Mouse (Mus musculus): Measurements from ENCODE around the gene Wnk4.
A peak's percentile ranks its signal among the peaks of the same experiment; 100 is the strongest.

Wnk4 gene

GRCm38 (mm10) chr11:101316501-101316917 is 56.1 kb downstream of the Wnk4 start:
- DNase-seq (ENCODE audit: low spot score), result peak; percentile 67

- peak; percentile 86 for DNase-seq (ENCODE audit: low spot score)
These were observed 63.2 kb downstream of the Wnk4 start for GRCm38 (mm10) chr11:101323609-101324008.

DNA sequence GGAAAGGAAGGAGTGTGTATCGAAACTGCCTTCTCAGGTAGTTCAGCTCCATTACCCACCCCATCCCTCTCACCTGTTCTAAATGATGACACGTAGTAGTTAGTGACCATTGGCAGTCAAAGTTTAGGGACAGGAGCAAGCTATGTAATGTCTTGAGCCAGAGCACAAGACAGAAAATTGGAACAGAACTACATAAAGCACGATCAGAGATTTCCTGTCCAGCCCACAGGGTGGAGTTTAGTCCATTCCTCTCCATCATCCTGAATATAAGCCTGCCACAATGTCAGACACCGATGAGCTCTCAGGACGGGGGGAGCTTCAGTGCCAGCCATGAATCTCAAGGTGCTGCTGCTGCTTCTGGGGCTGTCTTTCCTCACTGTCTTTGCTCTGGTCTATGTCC is 64.4 kb downstream of the Wnk4 start, which contains the start of gene Aoc2:
TSS of gene Aoc2 (plus strand) at position 301 of the 400 bp plus-strand sequence.
- no peak for DNase-seq (ENCODE audit: low spot score)

GRCm38 (mm10) chr11:101325201-101325600 is 64.8 kb downstream of the Wnk4 start:
- peak; percentile 46 for DNase-seq (ENCODE audit: low spot score)

DNA sequence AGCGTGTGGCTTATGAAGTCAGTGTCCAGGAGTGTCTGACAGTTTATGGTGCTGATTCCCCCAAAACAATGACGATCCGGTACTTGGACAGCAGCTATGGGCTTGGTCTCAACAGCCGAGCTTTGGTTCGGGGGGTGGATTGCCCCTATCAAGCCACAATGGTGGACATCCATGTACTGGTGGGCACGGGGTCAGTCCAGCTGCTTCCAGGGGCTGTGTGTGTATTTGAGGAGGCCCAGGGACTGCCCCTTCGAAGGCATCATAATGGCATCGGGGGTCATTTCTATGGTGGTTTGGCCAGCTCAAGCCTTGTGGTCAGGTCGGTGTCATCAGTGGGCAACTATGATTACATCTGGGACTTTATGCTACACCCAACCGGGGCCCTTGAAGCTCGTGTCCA is 65.8 kb downstream of the Wnk4 start:
- DNase-seq (ENCODE audit: low spot score), result no peak

Measured in testis, postnatal 10 days (tissue).